Mouse (Mus musculus) limb, embryonic 11.5 days (tissue): ENCODE measurements around the gene Ptms. TPM values are rescaled to one million over a fixed set of nuclear protein-coding genes. Genes with fewer than 3 reads are reported as not detected.
A peak's percentile ranks its signal among the peaks of the same experiment; 100 is the strongest.

Experiments used
- ATAC-seq: fragments of 200-750 bp; cut with Nextera tagmentation; 2 replicates; pipeline ENCODE4 v1.8.0; 2017; ENCODE audit warnings: low read depth; ENCODE audit not compliant: insufficient number of reproducible peaks, low FRiP score, low TSS enrichment
- DNase-seq: peaks from one replicate; pipeline ENCODE4 v3.0.0-alpha.2; 2015; ENCODE audit warnings: low spot score
- H3K27ac ChIP-seq: fragments of 300-500 bp; sonication (generic); replicated peaks from 2 replicates; pipeline ENCODE4 v1.5.1; 2014; ENCODE audit warnings: low read depth, mild to moderate bottlenecking, low read length
- H3K27me3 ChIP-seq: fragments of 300-500 bp; sonication (generic); 2 replicates; pipeline ENCODE4 v1.6.1; 2014; ENCODE audit warnings: mild to moderate bottlenecking, low read length, mixed read lengths; ENCODE audit not compliant: control insufficient read depth, insufficient read depth
- H3K36me3 ChIP-seq: fragments of 300-500 bp; sonication (generic); 2 replicates; pipeline ENCODE4 v1.6.1; 2014; ENCODE audit warnings: mild to moderate bottlenecking, low read length, moderate library complexity, mixed read lengths; ENCODE audit not compliant: control insufficient read depth, insufficient read depth
- H3K4me1 ChIP-seq: fragments of 300-500 bp; sonication (generic); 2 replicates; pipeline ENCODE4 v1.6.1; 2014; ENCODE audit warnings: low read length, mixed read lengths; ENCODE audit not compliant: control insufficient read depth, insufficient read depth
- H3K4me2 ChIP-seq: fragments of 300-500 bp; sonication (generic); 2 replicates; pipeline ENCODE4 v1.6.1; 2014; ENCODE audit warnings: low read depth, mild to moderate bottlenecking, moderate library complexity; ENCODE audit not compliant: severe bottlenecking
- H3K4me3 ChIP-seq: fragments of 300-500 bp; sonication (generic); 2 replicates; pipeline ENCODE4 v1.5.1; 2014; ENCODE audit warnings: low read depth, low read length
- H3K9ac ChIP-seq: fragments of 300-500 bp; sonication (generic); 2 replicates; pipeline ENCODE4 v1.6.1; 2014; ENCODE audit warnings: mild to moderate bottlenecking, low read length
- H3K9me3 ChIP-seq: fragments of 300-500 bp; sonication (generic); 2 replicates; pipeline ENCODE4 v1.6.1; 2016; ENCODE audit warnings: low read length; ENCODE audit not compliant: control insufficient read depth
- whole genome bisulfite sequencing: fragments of 180-500 bp; shearing (Covaris S2); extraction: QIAGEN DNeasy Blood & Tissue Kit; methylation state at CpG from one replicate; pipeline ENCODE4 v1.1.7; 2014; 5-methylcytosine and 5-hydroxymethylcytosine counted together
- polyA plus RNA-seq: library from polyadenylated mRNA; unstranded; fragments of >200 nt; fragmentation: Nextera tagmentation; extraction: Ambion mirVana; gene quantifications from 2 replicates; pipeline ENCODE4 v1.2.1, GENCODE M21; 2014

Ptms gene
- polyA plus RNA-seq, 1 experiment from 2014 or later = 223 TPM

- Histone ChIP-seq H3K9ac (peak overlapping the region; percentile 4; the same call in 1 of the 2 replicates), H3K9me3 (no peaks in the 10 kb centered on the region), H3K4me2 (no peak overlapping the region), H3K36me3 (no peaks in the 10 kb centered on the region), H3K4me3 (no peak overlapping the region), H3K27ac (no peak overlapping the region), H3K27me3 (peaks cover 4% of the 10 kb centered on the region; the same call in 1 of the 2 replicates), H3K4me1 (peaks cover 20% of the 10 kb centered on the region)
- ATAC-seq (no peak), DNase-seq (no peak)
- 49% methylated on average over 6 of the region's 7 CpGs for WGBS
Measured at GRCm38 (mm10) chr6:124866560-124866959, 53.3 kb downstream of the Ptms start.

DNA sequence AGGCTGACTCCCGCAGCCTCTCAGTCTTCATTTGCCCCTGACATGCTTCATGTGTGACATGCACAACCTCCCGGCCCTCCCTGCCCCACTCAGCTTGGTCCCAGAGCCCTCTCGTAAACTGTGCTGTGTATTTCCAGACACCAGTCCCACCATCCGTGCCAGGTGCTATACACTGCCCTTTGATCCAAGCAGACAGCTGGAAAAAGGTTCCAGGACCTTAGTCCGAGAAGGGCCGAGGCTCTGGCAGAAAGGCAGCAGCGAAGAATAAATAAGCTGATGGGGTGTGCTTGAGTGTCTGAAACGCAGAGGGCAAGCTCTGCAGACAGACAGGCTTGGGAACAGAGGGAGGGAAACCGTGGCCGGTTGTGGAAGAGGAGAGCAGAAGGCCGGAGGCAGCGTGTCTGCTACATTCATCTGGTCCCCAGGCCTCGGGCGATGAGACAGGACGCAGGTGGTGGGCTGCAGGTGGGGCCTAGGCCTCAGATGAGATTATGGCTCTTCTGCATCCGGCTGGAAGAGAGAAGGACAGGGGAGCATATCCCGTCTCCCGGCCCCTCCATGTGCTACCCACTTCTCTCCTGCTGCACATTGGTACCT is 54.0 kb downstream of the Ptms start:
- Histone ChIP-seq H3K27me3 (peaks cover 4% of the 10 kb centered on the region; the same call in 1 of the 2 replicates), H3K4me2 (no peak overlapping the region), H3K4me1 (peaks cover 24% of the 10 kb centered on the region), H3K9me3 (no peaks in the 10 kb centered on the region), H3K27ac (peak overlapping the region; percentile 40; the same call in 1 of the 2 replicates), H3K4me3 (no peak overlapping the region), H3K9ac (no peak overlapping the region), H3K36me3 (no peaks in the 10 kb centered on the region)
- ATAC-seq (no peak), DNase-seq (peak; percentile 51)
- WGBS = 47% methylated on average over 17 of the region's 18 CpGs

Other genes with a start within 250 kb of the Ptms start
- gene Emg1, start 207.9 kb downstream of the Ptms start, polyA plus RNA-seq = 244 and 253 TPM in 2 replicates
- 424 and 427 TPM in 2 replicates for gene Phb2, start 207.8 kb downstream of the Ptms start, polyA plus RNA-seq
- 7.8 and 8.7 TPM in 2 replicates for gene Ptpn6, start 181.4 kb downstream of the Ptms start, polyA plus RNA-seq
- 491 and 549 TPM in 2 replicates for gene Grcc10, start 178.7 kb downstream of the Ptms start, polyA plus RNA-seq
- 0.13 TPM in 1 of 2 replicates, not detected in the other for gene Gm45234, start 164.1 kb downstream of the Ptms start, polyA plus RNA-seq
- 13.1 and 14.0 TPM in 2 replicates for gene Atn1, start 163.6 kb downstream of the Ptms start, polyA plus RNA-seq
- gene Eno2, start 150.4 kb downstream of the Ptms start, polyA plus RNA-seq = 1.8 and 3.0 TPM in 2 replicates
- 0.91 and 1.0 TPM in 2 replicates for gene Lrrc23, start 140.4 kb downstream of the Ptms start, polyA plus RNA-seq
- gene Spsb2, start 111.4 kb downstream of the Ptms start, polyA plus RNA-seq = 5.3 and 5.5 TPM in 2 replicates
- 724 and 825 TPM in 2 replicates for gene Tpi1, start 105.8 kb downstream of the Ptms start, polyA plus RNA-seq
- gene Usp5, start 90.6 kb downstream of the Ptms start, polyA plus RNA-seq = 152 and 153 TPM in 2 replicates
- gene Cdca3, start 90.6 kb downstream of the Ptms start, polyA plus RNA-seq = 243 and 249 TPM in 2 replicates
- gene Gnb3, start 79.8 kb downstream of the Ptms start, polyA plus RNA-seq = 0.40 and 0.43 TPM in 2 replicates
- gene P3h3, start 62.4 kb downstream of the Ptms start, polyA plus RNA-seq = 23.1 and 25.4 TPM in 2 replicates
- 0.92 and 0.98 TPM in 2 replicates for gene Gpr162, start 56.1 kb downstream of the Ptms start, polyA plus RNA-seq
- gene Cd4, start 31.9 kb downstream of the Ptms start, polyA plus RNA-seq = 0.06 TPM in 1 of 2 replicates, not detected in the other
- 0.88 and 1.4 TPM in 2 replicates for gene Lag3, start 8.4 kb downstream of the Ptms start, polyA plus RNA-seq
- 406 and 414 TPM in 2 replicates for gene Mlf2, start 11.3 kb upstream of the Ptms start, polyA plus RNA-seq
- gene Cops7a, start 45.4 kb upstream of the Ptms start, polyA plus RNA-seq = 126 and 129 TPM in 2 replicates
- gene Pianp, start 76.6 kb upstream of the Ptms start, polyA plus RNA-seq = 2.2 and 2.4 TPM in 2 replicates
- 11.0 and 12.9 TPM in 2 replicates for gene Zfp384, start 89.0 kb upstream of the Ptms start, polyA plus RNA-seq
- gene Ing4, start 119.7 kb upstream of the Ptms start, polyA plus RNA-seq = 128 and 134 TPM in 2 replicates
- 13.3 and 16.1 TPM in 2 replicates for gene Acrbp, start 129.6 kb upstream of the Ptms start, polyA plus RNA-seq
- 0.32 TPM in 1 of 2 replicates, not detected in the other for gene Lpar5, start 147.8 kb upstream of the Ptms start, polyA plus RNA-seq
- gene Chd4, start 175.9 kb upstream of the Ptms start, polyA plus RNA-seq = 110 and 117 TPM in 2 replicates
- 71.4 and 76.3 TPM in 2 replicates for gene Nop2, start 211.8 kb upstream of the Ptms start, polyA plus RNA-seq
- 12.7 and 14.5 TPM in 2 replicates for gene Iffo1, start 225.1 kb upstream of the Ptms start, polyA plus RNA-seq
- gene Gapdh, start 246.4 kb upstream of the Ptms start, polyA plus RNA-seq = 2,642 and 2,787 TPM in 2 replicates